Mouse (Mus musculus): ENCODE results near the gene Zbtb1. TPM values are rescaled to one million over a fixed set of nuclear protein-coding genes. Genes with fewer than 3 reads are reported as not detected.

Zbtb1 gene
- polyA plus RNA-seq, 1 experiment from 2014 or later = 10.0 TPM

DNA sequence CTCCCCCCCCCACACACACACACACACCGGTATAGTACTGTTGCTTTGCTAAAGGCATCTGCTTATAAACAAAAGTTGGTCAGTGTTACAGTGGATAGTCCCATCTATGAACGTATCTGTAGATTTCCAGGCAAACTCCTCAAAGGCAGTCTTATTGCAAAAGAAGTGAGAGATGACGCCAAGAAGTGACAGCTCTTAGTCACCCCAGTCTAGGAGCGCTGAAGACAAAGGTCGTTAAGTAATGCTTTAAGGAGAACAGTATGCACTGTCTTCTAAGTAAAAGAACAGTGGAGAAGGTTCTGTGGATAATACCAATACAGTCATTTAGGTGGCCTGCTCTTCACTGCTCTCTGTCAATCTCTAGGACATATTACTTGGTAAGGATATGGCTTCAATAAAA lies 22.9 kb downstream of the Zbtb1 start:
- Histone ChIP-seq H3K27ac (replicated peaks) (no peak overlapping the region), H3K4me3 (no peak overlapping the region), H3K9me3 (no peaks in the 10 kb centered on the region), H3K4me1 (no peaks in the 10 kb centered on the region), H3K27me3 (replicated peaks; ENCODE audit: low read depth, poor library complexity, severe bottlenecking) (no peaks in the 10 kb centered on the region), H3K36me3 (replicated peaks) (peaks cover 22% of the 10 kb centered on the region)
- no peak for DNase-seq (ENCODE audit: low spot score)
- WGBS = 84% methylated on average over 5 of the region's 5 CpGs

GRCm38 (mm10) chr12:76397281-76397680 lies 27.2 kb downstream of the Zbtb1 start:
- no peak for DNase-seq (ENCODE audit: low spot score)
- Histone ChIP-seq H3K27ac (replicated peaks) (no peak overlapping the region), H3K4me3 (no peak overlapping the region), H3K27me3 (replicated peaks; ENCODE audit: low read depth, poor library complexity, severe bottlenecking) (peaks cover 9% of the 10 kb centered on the region), H3K9me3 (no peaks in the 10 kb centered on the region), H3K36me3 (replicated peaks) (no peaks in the 10 kb centered on the region), H3K4me1 (no peaks in the 10 kb centered on the region)
- 84% methylated on average over 5 of the region's 5 CpGs for WGBS

DNA sequence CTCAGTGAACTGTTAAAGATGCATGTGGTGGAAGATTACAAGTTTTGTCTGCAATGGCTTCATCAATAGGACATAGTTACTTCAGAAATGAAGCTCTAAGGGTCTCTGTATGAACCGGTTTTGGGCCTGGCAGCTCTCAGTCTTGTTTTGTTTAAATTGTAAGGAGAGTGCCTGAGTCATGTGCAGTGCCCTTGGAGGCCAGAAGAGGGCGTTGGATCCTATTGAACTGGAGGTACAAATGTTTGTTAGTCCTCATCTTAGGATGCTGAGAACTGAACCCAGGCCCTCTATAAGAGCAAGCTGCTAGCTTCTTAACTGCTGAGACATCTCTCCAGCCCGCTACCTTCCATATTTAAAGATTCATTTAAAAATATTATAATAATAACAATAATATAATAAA lies 31.6 kb downstream of the Zbtb1 start:
- DNase-seq (ENCODE audit: low spot score) = no peak
- WGBS = 57% methylated on average over 3 of the region's 3 CpGs
- Histone ChIP-seq H3K36me3 (replicated peaks) (no peaks in the 10 kb centered on the region), H3K27ac (replicated peaks) (no peak overlapping the region), H3K27me3 (replicated peaks; ENCODE audit: low read depth, poor library complexity, severe bottlenecking) (peaks cover 41% of the 10 kb centered on the region), H3K4me3 (no peak overlapping the region), H3K4me1 (peaks cover 30% of the 10 kb centered on the region), H3K9me3 (no peaks in the 10 kb centered on the region)

DNA sequence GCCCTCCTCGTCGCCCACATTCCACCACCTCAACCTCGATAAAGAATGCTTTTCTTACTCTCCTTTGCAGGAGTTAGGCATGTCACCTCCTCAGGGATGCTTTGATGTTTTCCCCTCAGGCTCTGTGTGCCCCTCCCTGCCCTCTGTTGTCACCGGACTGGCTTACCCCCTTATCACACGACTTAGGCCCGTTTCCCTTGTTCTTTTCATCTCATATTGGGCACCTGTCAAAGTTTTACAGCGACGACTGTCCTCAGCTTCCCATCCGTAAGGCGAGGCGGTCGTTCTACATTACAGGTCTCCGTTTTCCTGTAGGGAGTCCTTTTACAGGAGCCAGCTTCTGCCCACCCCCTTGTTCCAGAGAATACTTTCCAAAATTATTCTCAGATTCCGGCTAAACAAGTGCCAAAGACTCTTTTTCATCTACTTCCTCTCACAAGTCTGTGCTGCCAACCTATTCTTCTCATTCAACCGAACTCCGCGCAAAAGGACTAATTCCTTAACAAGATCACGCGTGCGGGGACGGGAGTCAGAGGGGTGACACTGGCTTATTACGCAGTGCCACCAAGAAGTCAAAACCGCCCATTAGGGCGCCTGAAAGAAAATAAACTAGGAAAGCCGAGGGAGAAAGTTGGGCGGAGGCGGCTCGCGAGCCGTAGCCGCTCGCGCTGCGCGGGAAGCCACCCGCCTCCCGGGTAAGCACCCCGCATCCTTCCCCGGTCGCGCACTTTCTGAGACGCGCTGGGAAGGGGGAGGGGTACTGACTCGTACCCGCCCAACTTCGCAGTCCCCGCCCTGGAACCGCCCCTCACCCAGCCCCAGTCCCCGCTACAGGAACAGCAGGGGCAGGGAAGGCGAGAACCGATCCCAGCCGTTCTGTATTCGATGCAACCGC lies 33.2 kb downstream of the Zbtb1 start:
- H3K27ac ChIP-seq (replicated peaks) = peak overlapping the region; percentile 91
- H3K27me3 ChIP-seq (replicated peaks; ENCODE audit: low read depth, poor library complexity, severe bottlenecking) = peaks cover 55% of the 10 kb centered on the region
- DNase-seq (ENCODE audit: low spot score) = peak; percentile 34
- H3K9me3 ChIP-seq = no peaks in the 10 kb centered on the region
- H3K4me3 ChIP-seq = peak overlapping the region; percentile 78
- WGBS = under 1% methylated on average over 54 of the region's 54 CpGs
- H3K36me3 ChIP-seq (replicated peaks) = no peaks in the 10 kb centered on the region
- peaks cover 30% of the 10 kb centered on the region for H3K4me1 ChIP-seq

GRCm38 (mm10) chr12:76403886-76404537 lies 33.9 kb downstream of the Zbtb1 start, which contains the start of gene Hspa2:
Gene Hspa2 (plus strand): TSS chr12:76404176.
- WGBS = under 1% methylated on average over 54 of the region's 54 CpGs
- Histone ChIP-seq H3K4me1 (peaks cover 33% of the 10 kb centered on the region), H3K27ac (replicated peaks) (peak within 1 kb of the TSS; percentile 91), H3K4me3 (peak within 1 kb of the TSS; percentile 78), H3K36me3 (replicated peaks) (no peaks in the 10 kb centered on the region), H3K27me3 (replicated peaks; ENCODE audit: low read depth, poor library complexity, severe bottlenecking) (peaks cover 59% of the 10 kb centered on the region), H3K9me3 (no peaks in the 10 kb centered on the region)
- DNase-seq (ENCODE audit: low spot score) = peak; percentile 99

- Histone ChIP-seq H3K9me3 (no peaks in the 10 kb centered on the region), H3K4me1 (peaks cover 36% of the 10 kb centered on the region), H3K4me3 (peak overlapping the region; percentile 78), H3K27me3 (replicated peaks; ENCODE audit: low read depth, poor library complexity, severe bottlenecking) (peaks cover 59% of the 10 kb centered on the region), H3K27ac (replicated peaks) (peak overlapping the region; percentile 91; the same call in 1 of the 2 replicates), H3K36me3 (replicated peaks) (no peaks in the 10 kb centered on the region)
- 10% methylated on average over 20 of the region's 20 CpGs for WGBS
- DNase-seq (ENCODE audit: low spot score) = no peak
These were observed 34.7 kb downstream of the Zbtb1 start for GRCm38 (mm10) chr12:76404836-76405182.

DNA sequence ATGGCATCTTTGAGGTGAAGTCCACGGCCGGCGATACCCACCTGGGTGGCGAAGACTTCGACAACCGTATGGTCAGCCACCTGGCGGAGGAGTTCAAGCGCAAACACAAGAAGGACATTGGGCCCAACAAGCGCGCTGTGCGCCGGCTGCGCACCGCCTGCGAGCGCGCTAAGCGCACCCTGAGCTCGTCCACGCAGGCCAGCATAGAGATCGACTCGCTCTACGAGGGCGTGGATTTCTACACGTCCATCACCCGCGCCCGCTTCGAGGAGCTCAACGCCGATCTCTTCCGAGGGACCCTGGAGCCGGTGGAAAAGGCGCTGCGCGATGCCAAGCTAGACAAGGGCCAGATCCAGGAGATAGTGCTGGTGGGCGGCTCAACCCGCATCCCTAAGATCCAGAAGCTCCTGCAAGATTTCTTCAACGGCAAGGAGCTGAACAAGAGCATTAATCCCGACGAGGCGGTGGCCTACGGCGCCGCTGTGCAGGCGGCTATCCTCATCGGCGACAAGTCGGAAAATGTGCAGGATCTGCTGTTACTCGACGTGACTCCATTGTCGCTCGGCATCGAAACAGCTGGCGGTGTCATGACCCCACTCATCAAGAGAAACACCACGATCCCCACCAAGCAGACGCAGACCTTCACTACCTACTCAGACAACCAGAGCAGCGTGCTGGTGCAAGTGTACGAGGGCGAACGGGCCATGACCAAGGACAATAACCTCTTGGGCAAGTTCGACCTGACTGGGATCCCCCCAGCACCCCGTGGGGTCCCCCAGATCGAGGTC lies 35.3 kb downstream of the Zbtb1 start:
- Histone ChIP-seq H3K9me3 (no peaks in the 10 kb centered on the region), H3K27me3 (replicated peaks; ENCODE audit: low read depth, poor library complexity, severe bottlenecking) (peaks cover 59% of the 10 kb centered on the region), H3K4me1 (peaks cover 38% of the 10 kb centered on the region), H3K36me3 (replicated peaks) (no peaks in the 10 kb centered on the region), H3K4me3 (peak overlapping the region; percentile 78), H3K27ac (replicated peaks) (no peak overlapping the region)
- WGBS = 4% methylated on average over 64 of the region's 64 CpGs
- peak; percentile 60 for DNase-seq (ENCODE audit: low spot score)

DNA sequence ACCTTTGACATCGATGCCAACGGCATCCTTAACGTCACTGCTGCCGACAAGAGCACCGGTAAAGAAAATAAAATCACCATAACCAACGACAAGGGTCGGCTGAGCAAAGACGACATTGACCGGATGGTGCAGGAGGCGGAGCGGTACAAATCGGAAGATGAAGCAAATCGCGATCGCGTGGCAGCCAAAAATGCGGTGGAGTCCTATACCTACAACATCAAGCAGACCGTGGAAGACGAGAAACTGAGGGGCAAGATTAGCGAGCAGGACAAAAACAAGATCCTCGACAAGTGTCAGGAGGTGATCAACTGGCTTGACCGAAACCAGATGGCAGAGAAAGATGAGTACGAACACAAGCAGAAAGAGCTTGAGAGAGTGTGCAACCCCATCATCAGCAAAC lies 35.9 kb downstream of the Zbtb1 start:
- peaks cover 39% of the 10 kb centered on the region for H3K4me1 ChIP-seq
- no peak for DNase-seq (ENCODE audit: low spot score)
- H3K27me3 ChIP-seq (replicated peaks; ENCODE audit: low read depth, poor library complexity, severe bottlenecking) = peaks cover 59% of the 10 kb centered on the region
- no peak overlapping the region for H3K27ac ChIP-seq (replicated peaks)
- 2% methylated on average over 23 of the region's 23 CpGs for WGBS
- no peaks in the 10 kb centered on the region for H3K36me3 ChIP-seq (replicated peaks)
- H3K9me3 ChIP-seq = no peaks in the 10 kb centered on the region
- H3K4me3 ChIP-seq = peak overlapping the region; percentile 78

GRCm38 (mm10) chr12:76407184-76407583 lies 37.1 kb downstream of the Zbtb1 start:
- Histone ChIP-seq H3K36me3 (replicated peaks) (no peaks in the 10 kb centered on the region), H3K9me3 (no peaks in the 10 kb centered on the region), H3K4me1 (peaks cover 39% of the 10 kb centered on the region), H3K27me3 (replicated peaks; ENCODE audit: low read depth, poor library complexity, severe bottlenecking) (peaks cover 50% of the 10 kb centered on the region), H3K27ac (replicated peaks) (no peak overlapping the region), H3K4me3 (no peak overlapping the region)
- no peak for DNase-seq (ENCODE audit: low spot score)
- WGBS = 38% methylated on average over 1 of the region's 1 CpGs

GRCm38 (mm10) chr12:76409166-76409565 lies 39.1 kb downstream of the Zbtb1 start:
- DNase-seq (ENCODE audit: low spot score) = no peak
- peaks cover 41% of the 10 kb centered on the region for H3K27me3 ChIP-seq (replicated peaks; ENCODE audit: low read depth, poor library complexity, severe bottlenecking)
- H3K9me3 ChIP-seq = no peaks in the 10 kb centered on the region
- peaks cover 29% of the 10 kb centered on the region for H3K4me1 ChIP-seq
- H3K4me3 ChIP-seq = no peak overlapping the region
- no peak overlapping the region for H3K27ac ChIP-seq (replicated peaks)
- 29% methylated on average over 4 of the region's 4 CpGs for WGBS
- H3K36me3 ChIP-seq (replicated peaks) = no peaks in the 10 kb centered on the region

DNA sequence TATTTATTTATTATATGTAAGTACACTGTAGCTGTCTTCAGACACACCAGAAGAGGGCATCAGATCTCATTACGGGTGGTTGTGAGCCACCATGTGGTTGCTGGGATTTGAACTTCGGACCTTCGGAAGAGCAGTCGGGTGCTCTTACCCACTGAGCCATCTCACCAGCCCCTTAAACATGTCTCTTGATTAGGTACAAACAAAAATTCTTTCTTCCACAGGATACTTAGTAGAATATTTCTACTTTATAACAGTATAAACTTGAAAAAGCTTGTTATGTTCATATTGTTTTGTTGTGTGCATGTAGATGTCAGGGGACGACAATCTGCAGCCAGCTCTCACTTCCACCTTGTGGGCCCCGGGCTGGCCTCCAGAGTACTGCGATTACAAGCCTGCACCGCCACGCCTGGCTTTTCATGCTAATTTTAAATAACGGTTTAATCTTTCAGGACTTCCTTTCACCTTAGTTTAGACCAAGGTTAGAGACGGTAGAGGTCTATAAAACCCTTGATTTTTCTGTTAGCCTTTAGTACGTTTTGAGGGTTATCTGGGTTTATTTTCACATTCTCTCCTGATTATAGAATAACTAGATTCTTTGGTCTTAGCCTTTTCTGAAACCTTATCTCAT lies 45.4 kb downstream of the Zbtb1 start:
- H3K4me3 ChIP-seq = no peak overlapping the region
- peaks cover 6% of the 10 kb centered on the region for H3K9me3 ChIP-seq
- peaks cover 28% of the 10 kb centered on the region for H3K27me3 ChIP-seq (replicated peaks; ENCODE audit: low read depth, poor library complexity, severe bottlenecking)
- H3K36me3 ChIP-seq (replicated peaks) = no peaks in the 10 kb centered on the region
- peaks cover 10% of the 10 kb centered on the region for H3K4me1 ChIP-seq
- no peak overlapping the region for H3K27ac ChIP-seq (replicated peaks)
- DNase-seq (ENCODE audit: low spot score) = no peak
- 83% methylated on average over 12 of the region's 12 CpGs for WGBS

GRCm38 (mm10) chr12:76417433-76417854 lies 47.4 kb downstream of the Zbtb1 start, which contains the start of gene Ppp1r36:
Gene Ppp1r36 (plus strand): TSS chr12:76417538.
- Histone ChIP-seq H3K27me3 (replicated peaks; ENCODE audit: low read depth, poor library complexity, severe bottlenecking) (peaks cover 28% of the 10 kb centered on the region), H3K9me3 (peaks cover 6% of the 10 kb centered on the region), H3K4me1 (peaks cover 10% of the 10 kb centered on the region), H3K27ac (replicated peaks) (peak within 1 kb of the TSS; percentile 69), H3K4me3 (peak within 1 kb of the TSS; percentile 56), H3K36me3 (replicated peaks) (no peaks in the 10 kb centered on the region)
- WGBS = under 1% methylated on average over 37 of the region's 37 CpGs
- DNase-seq (ENCODE audit: low spot score) = peak; percentile 74
